Mouse (Mus musculus) CH12.LX (cell line): ENCODE results near the gene Gm5622. TPM values are rescaled to one million over a fixed set of nuclear protein-coding genes. Genes with fewer than 3 reads are reported as not detected.
"Not testable (repeated sequence)": the region's sequence is repeated elsewhere in the genome, so short reads cannot be mapped to it uniquely, and the experiment has no call there.

Experiments
- DNase-seq: peaks from one replicate; pipeline ENCODE4 v3.0.0-alpha.2; 2013; ENCODE audit errors: extremely low read depth
- H3K27ac ChIP-seq: 2 replicates; pipeline ENCODE4 v1.5.1; 2012; ENCODE audit warnings: low read depth, mild to moderate bottlenecking, control low read depth, moderate library complexity; ENCODE audit not compliant: insufficient read depth
- H3K27me3 ChIP-seq: replicated peaks from 2 replicates; pipeline ENCODE3; 2012; ENCODE audit warnings: inconsistent platforms
- H3K36me3 ChIP-seq, 2 experiments: replicated peaks in 1 of 2; 2 replicates each; pipeline versions ENCODE3 to v1.6.1; 2012; ENCODE audit warnings: inconsistent platforms in 1 of 2, low read length in 1 of 2, mild to moderate bottlenecking in 1 of 2, mixed read lengths in 1 of 2, moderate library complexity in 1 of 2; ENCODE audit not compliant: control insufficient read depth in 1 of 2, insufficient read depth in 1 of 2
- H3K4me1 ChIP-seq, 2 experiments: 2 replicates each; pipeline ENCODE4 v1.6.1; 2012; ENCODE audit warnings: inconsistent platforms in 1 of 2, moderate library complexity in 1 of 2; ENCODE audit not compliant: insufficient read depth in 2 of 2, control insufficient read depth in 1 of 2
- H3K4me2 ChIP-seq: 2 replicates; pipeline ENCODE4 v1.6.1; 2012; ENCODE audit warnings: low read depth, mild to moderate bottlenecking, control low read depth; ENCODE audit not compliant: poor library complexity, insufficient read depth, severe bottlenecking
- H3K4me3 ChIP-seq, 3 experiments: fragments of 150-350 bp in 1 of 3; sonication (generic) in 1 of 3; replicated peaks in 1 of 3; 2 replicates each; pipeline versions ENCODE3 to v1.5.1; 2011 to 2012; ENCODE audit warnings: low read depth in 2 of 3, low read length in 2 of 3, mild to moderate bottlenecking in 2 of 3, moderate library complexity in 2 of 3, control low read depth in 1 of 3, improper control_type of control experiment in 1 of 3, inconsistent platforms in 1 of 3, mixed read lengths in 1 of 3; ENCODE audit not compliant: poor library complexity in 1 of 3
- H3K79me2 ChIP-seq: replicated peaks from 2 replicates; pipeline ENCODE4 v1.6.1; 2012; ENCODE audit warnings: mild to moderate bottlenecking, moderate library complexity; ENCODE audit not compliant: control insufficient read depth, poor library complexity, insufficient read depth, severe bottlenecking; ENCODE audit errors: extremely low read depth
- H3K9ac ChIP-seq: 2 replicates; pipeline ENCODE4 v1.6.1; 2012; ENCODE audit warnings: low read depth, mild to moderate bottlenecking, control low read depth, moderate library complexity; ENCODE audit not compliant: insufficient read depth
- H3K9me3 ChIP-seq: replicated peaks from 2 replicates; pipeline ENCODE3; 2012; ENCODE audit warnings: low read length, inconsistent platforms, mixed read lengths
- ELF1 ChIP-seq: IDR thresholded peaks from 2 replicates; pipeline ENCODE4 v1.6.1; 2014; ENCODE audit warnings: low read depth, mild to moderate bottlenecking, inconsistent platforms, low read length, improper control_type of control experiment
- GABPA ChIP-seq: IDR thresholded peaks from 2 replicates; pipeline ENCODE4 v1.6.1; 2012; ENCODE audit warnings: low read depth, low read length, improper control_type of control experiment, inconsistent platforms; ENCODE audit not compliant: insufficient replicate concordance
- HCFC1 ChIP-seq: IDR thresholded peaks from 2 replicates; pipeline ENCODE4 v1.6.1; 2012; ENCODE audit warnings: low read depth, mild to moderate bottlenecking, inconsistent platforms, low read length, improper control_type of control experiment
- SIN3A ChIP-seq: IDR thresholded peaks from 2 replicates; pipeline ENCODE4 v1.6.1; 2012; ENCODE audit warnings: low read length, improper control_type of control experiment, inconsistent platforms
- SMC3 ChIP-seq: IDR thresholded peaks from 2 replicates; pipeline ENCODE4 v1.6.1; 2011; ENCODE audit warnings: low read depth, low read length, improper control_type of control experiment
- dilution Hi-C: fragments of 300-500 bp; cut with MboI; formaldehyde crosslinking; loops from 2 replicates; pipeline ENCODE4 v1.14.3; 2020; ENCODE audit warnings: low sequenced_read_pairs; ENCODE audit not compliant: extremely low pct_unique_long_range_greater_than_20kb, extremely low pct_ligation_motif_present
- in situ Hi-C: fragments of 300-500 bp; cut with MboI; formaldehyde crosslinking; loops from 3 replicates; pipeline ENCODE4 v1.14.3; 2019; ENCODE audit warnings: low sequenced_read_pairs, low pct_ligation_motif_present, low pct_unique_long_range_greater_than_20kb, mixed read lengths
- polyA plus RNA-seq: library from polyadenylated mRNA; unstranded; fragments of >175 nt; gene quantifications from 2 replicates; pipeline ENCODE4 v1.2.1, GENCODE M21; 2012; ENCODE audit warnings: low read depth; ENCODE audit not compliant: insufficient read length
- total RNA-seq, 2 experiments: library from RNA; depleted of rRNA; stranded (reverse); fragments of 300-350 nt in 1 of 2; fragments of >200 nt in 1 of 2; gene quantifications; 2 replicates each; pipeline ENCODE4 v1.2.3; 2012 to 2014

Gm5622 gene
- total and polyA plus RNA-seq, 3 experiments: 0.19 to 1.6 TPM; not detected in 1

- Histone ChIP-seq H3K4me3 (peak overlapping the region; percentile 9 to 53 (median 49)), H3K4me1 (no peaks in the 10 kb centered on the region), H3K36me3 (no peaks in the 10 kb centered on the region), H3K27me3 (no peaks in the 10 kb centered on the region), H3K9ac (no peak overlapping the region), H3K27ac (no peak overlapping the region), H3K79me2 (no peaks in the 10 kb centered on the region), H3K4me2 (no peak overlapping the region), H3K9me3 (no peaks in the 10 kb centered on the region)
- peak; percentile 55 for DNase-seq
- in situ Hi-C loops (no loop called here), dilution Hi-C loops (no loop called here)
- peak; percentile 68 for TF ChIP-seq ELF1
- TF ChIP-seq HCFC1: peak; percentile 54; the same call in 1 of the 2 replicates
- peak; percentile 37; the same call in 1 of the 2 replicates for TF ChIP-seq SIN3A
- no peak for TF ChIP-seq SMC3
- no peak for TF ChIP-seq GABPA
These were observed 124.7 kb downstream of the Gm5622 start for GRCm38 (mm10) chr14:51677269-51677668.

- in situ Hi-C loops, dilution Hi-C loops, H3K9me3 ChIP-seq: not testable (repeated sequence)
These were observed 142.8 kb downstream of the Gm5622 start, which contains the start of gene Gm17079 for GRCm38 (mm10) chr14:51695368-51695767. Gene Gm17079 (minus strand): TSS chr14:51695468.

More at GRCm38 (mm10) chr14:51695368-51695767, 142.8 kb downstream of the Gm5622 start, which contains the start of gene Gm17079:
- DNase-seq, H3K4me2 ChIP-seq, H3K4me1 ChIP-seq, H3K9ac ChIP-seq, H3K27ac ChIP-seq, H3K79me2 ChIP-seq, H3K36me3 ChIP-seq, H3K27me3 ChIP-seq, H3K4me3 ChIP-seq: not testable (repeated sequence)

Other genes with a start within 250 kb of the Gm5622 start
- gene Gm7247, start 191.0 kb upstream of the Gm5622 start, total RNA-seq (2012; rRNA removed): not detected in 2 replicates
- gene Gm7247, start 191.0 kb upstream of the Gm5622 start, total RNA-seq (2014; rRNA removed): not detected in 2 replicates
- not detected in 2 replicates for gene Gm7247, start 191.0 kb upstream of the Gm5622 start, polyA plus RNA-seq
- not detected in 2 replicates for gene Vmn2r88, start 142.0 kb upstream of the Gm5622 start, total RNA-seq (2012; rRNA removed)
- gene Vmn2r88, start 142.0 kb upstream of the Gm5622 start, total RNA-seq (2014; rRNA removed): not detected in 2 replicates
- gene Vmn2r88, start 142.0 kb upstream of the Gm5622 start, polyA plus RNA-seq: not detected in 2 replicates
- gene Vmn2r89, start 100.9 kb upstream of the Gm5622 start, total RNA-seq (2012; rRNA removed): 0.08 TPM in 1 of 2 replicates, not detected in the other
- not detected in 2 replicates for gene Vmn2r89, start 100.9 kb upstream of the Gm5622 start, total RNA-seq (2014; rRNA removed)
- gene Vmn2r89, start 100.9 kb upstream of the Gm5622 start, polyA plus RNA-seq: 0.09 and 0.26 TPM in 2 replicates
- gene Gm17175, start 21.3 kb downstream of the Gm5622 start, total RNA-seq (2012; rRNA removed): not detected in 2 replicates
- not detected in 2 replicates for gene Gm17175, start 21.3 kb downstream of the Gm5622 start, total RNA-seq (2014; rRNA removed)
- gene Gm17175, start 21.3 kb downstream of the Gm5622 start, polyA plus RNA-seq: not detected in 2 replicates
- gene Gm17174, start 39.3 kb downstream of the Gm5622 start, total RNA-seq (2012; rRNA removed): not detected in 2 replicates
- not detected in 2 replicates for gene Gm17174, start 39.3 kb downstream of the Gm5622 start, total RNA-seq (2014; rRNA removed)
- not detected in 2 replicates for gene Gm17174, start 39.3 kb downstream of the Gm5622 start, polyA plus RNA-seq
- gene Gm17078, start 58.5 kb downstream of the Gm5622 start, total RNA-seq (2012; rRNA removed): not detected in 2 replicates
- gene Gm17078, start 58.5 kb downstream of the Gm5622 start, total RNA-seq (2014; rRNA removed): not detected in 2 replicates
- not detected in 2 replicates for gene Gm17078, start 58.5 kb downstream of the Gm5622 start, polyA plus RNA-seq
- gene Gm4181, start 82.9 kb downstream of the Gm5622 start, total RNA-seq (2012; rRNA removed): 0.17 and 0.59 TPM in 2 replicates
- 2.7 and 3.5 TPM in 2 replicates for gene Gm4181, start 82.9 kb downstream of the Gm5622 start, total RNA-seq (2014; rRNA removed)
- 0.70 and 1.6 TPM in 2 replicates for gene Gm4181, start 82.9 kb downstream of the Gm5622 start, polyA plus RNA-seq
- gene Gm17079, start 142.7 kb downstream of the Gm5622 start, total RNA-seq (2012; rRNA removed): not detected in 2 replicates
- gene Gm17079, start 142.7 kb downstream of the Gm5622 start, total RNA-seq (2014; rRNA removed): not detected in 2 replicates
- not detected in 2 replicates for gene Gm17079, start 142.7 kb downstream of the Gm5622 start, polyA plus RNA-seq
- gene Gm5800, start 164.4 kb downstream of the Gm5622 start, total RNA-seq (2012; rRNA removed): not detected in 2 replicates
- not detected in 2 replicates for gene Gm5800, start 164.4 kb downstream of the Gm5622 start, total RNA-seq (2014; rRNA removed)
- gene Gm5800, start 164.4 kb downstream of the Gm5622 start, polyA plus RNA-seq: not detected in 2 replicates
- gene Ang4, start 220.8 kb downstream of the Gm5622 start, total RNA-seq (2012; rRNA removed): not detected in 2 replicates
- gene Ang4, start 220.8 kb downstream of the Gm5622 start, total RNA-seq (2014; rRNA removed): not detected in 2 replicates
- not detected in 2 replicates for gene Ang4, start 220.8 kb downstream of the Gm5622 start, polyA plus RNA-seq
- not detected in 2 replicates for gene AY358078, start 247.3 kb downstream of the Gm5622 start, total RNA-seq (2012; rRNA removed)
- 0.26 TPM in 1 of 2 replicates, not detected in the other for gene AY358078, start 247.3 kb downstream of the Gm5622 start, total RNA-seq (2014; rRNA removed)
- not detected in 2 replicates for gene AY358078, start 247.3 kb downstream of the Gm5622 start, polyA plus RNA-seq